Comparison of ENCODE assay signal across 18 mouse cellular contexts in genomic region chr5:131589948-131590467, GRCm38 (mm10).
"Had no signal": no experiment of that assay in that cellular context is flagged by ENCODE, and none has a peak within 500 bp of the region (broad histone marks: within the 10 kb centered on the region; RNA-seq: fewer than 3 reads in every experiment).

No protein-coding gene starts in this region.

- DNase-seq: liver, embryonic 13.5 days; liver, postnatal 0 days; lung, adult 2 months; lung, postnatal 14 days; lung, postnatal 36 days; right cerebral cortex, postnatal 25 days; thymus, adult 18-20 months; thymus, postnatal 14 days; thymus, postnatal 36 days had no signal

- H3K9me3 ChIP-seq: liver, embryonic 13.5 days; liver, embryonic 15.5 days; lung, embryonic 15.5 days; midbrain, embryonic 13.5 days; midbrain, embryonic 15.5 days; neural tube, embryonic 12.5 days had no signal

- H3K36me3 ChIP-seq: liver, embryonic 13.5 days; liver, embryonic 15.5 days; lung, embryonic 15.5 days; midbrain, embryonic 13.5 days; midbrain, embryonic 15.5 days; neural tube, embryonic 12.5 days had no signal

- H3K27me3 ChIP-seq: liver, embryonic 13.5 days; liver, embryonic 15.5 days had no signal

- H3K4me1 ChIP-seq: liver, embryonic 15.5 days; megakaryocyte, embryonic 14.5 days had no signal

- H3K27ac ChIP-seq: liver, embryonic 13.5 days; liver, embryonic 15.5 days; lung, embryonic 15.5 days; macrophage; midbrain, embryonic 13.5 days; midbrain, embryonic 15.5 days; neural tube, embryonic 12.5 days had no signal

- ATAC-seq: liver, postnatal 0 days; lung, postnatal 0 days; midbrain, embryonic 13.5 days; midbrain, embryonic 15.5 days had no signal

- H3K4me2 ChIP-seq: liver, embryonic 13.5 days; liver, embryonic 15.5 days; lung, embryonic 15.5 days; midbrain, embryonic 11.5 days; midbrain, embryonic 13.5 days; midbrain, embryonic 15.5 days; neural tube, embryonic 12.5 days had no signal

- H3K4me3 ChIP-seq: liver, embryonic 13.5 days; liver, embryonic 15.5 days; lung, embryonic 15.5 days; megakaryocyte, embryonic 14.5 days; midbrain, embryonic 13.5 days; midbrain, embryonic 15.5 days; neural tube, embryonic 12.5 days had no signal

- H3K9ac ChIP-seq: liver, embryonic 13.5 days; liver, embryonic 15.5 days; liver, postnatal 0 days; lung, embryonic 15.5 days; midbrain, embryonic 13.5 days; midbrain, embryonic 15.5 days; neural tube, embryonic 12.5 days had no signal
